Mouse (Mus musculus) testis, adult 10 weeks (tissue): ENCODE data around the gene Psmc3. TPM values are rescaled to one million over a fixed set of nuclear protein-coding genes. Genes with fewer than 3 reads are reported as not detected.

Experiments
- polyA plus RNA-seq: library from polyadenylated mRNA; stranded (reverse); fragments of 350-450 nt; fragmentation: Illumina TruSeq; extraction: RNeasy Lipid Tissue Mini Kit (QIAGEN cat#74804); gene quantifications from one replicate; pipeline ENCODE4 v1.2.3, GENCODE M21; 2014; ENCODE audit warnings: low read depth, low replicate concordance

Psmc3 gene
- 727 TPM for polyA plus RNA-seq

DNA sequence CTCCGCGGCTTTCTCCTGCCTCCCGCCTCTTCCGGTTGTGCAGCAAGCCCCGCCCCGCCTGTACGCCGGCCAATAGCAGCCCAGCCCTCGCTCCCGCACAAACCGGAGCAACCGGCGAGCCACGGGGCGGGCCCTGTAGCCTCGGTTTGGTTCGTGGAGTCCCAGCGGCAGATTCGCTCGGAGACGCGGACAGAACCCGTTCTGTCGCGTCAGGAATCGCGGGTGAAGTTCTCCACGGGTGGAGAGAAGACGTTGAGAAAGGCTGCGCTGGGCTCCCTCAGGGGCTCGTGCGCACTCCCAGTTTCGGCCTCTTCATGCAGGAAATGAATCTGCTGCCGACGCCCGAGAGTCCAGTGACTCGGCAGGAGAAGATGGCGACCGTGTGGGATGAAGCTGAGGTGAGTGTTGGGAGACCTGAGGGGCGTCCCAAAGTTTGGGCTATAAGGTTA is at the start of gene Psmc3:
Gene Psmc3 (plus strand): TSS at position 76 of the 449 bp plus-strand sequence.

DNA sequence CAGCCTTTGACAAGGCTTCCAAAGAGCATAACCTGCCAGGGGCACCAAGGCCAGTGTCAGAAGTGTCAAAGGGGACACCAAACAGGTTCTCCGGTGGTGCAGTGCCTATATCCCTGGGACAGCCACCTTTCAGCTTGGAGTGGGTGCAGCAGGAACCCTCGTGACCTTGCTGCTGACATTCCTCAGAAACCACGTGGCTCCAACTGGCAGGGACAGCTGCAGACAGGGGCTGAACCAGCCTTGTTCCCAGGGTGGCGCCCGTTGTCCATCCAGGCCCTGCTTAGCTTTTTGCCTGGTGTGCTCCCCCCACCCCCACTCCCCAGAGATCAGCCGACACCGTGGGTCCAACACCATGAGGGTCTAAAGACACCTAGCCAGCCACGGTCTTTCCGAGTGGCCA is 18.4 kb upstream of the Psmc3 start, which contains the start of gene Rapsn:
Gene Rapsn (plus strand): TSS at position 236 of the 400 bp plus-strand sequence.

DNA sequence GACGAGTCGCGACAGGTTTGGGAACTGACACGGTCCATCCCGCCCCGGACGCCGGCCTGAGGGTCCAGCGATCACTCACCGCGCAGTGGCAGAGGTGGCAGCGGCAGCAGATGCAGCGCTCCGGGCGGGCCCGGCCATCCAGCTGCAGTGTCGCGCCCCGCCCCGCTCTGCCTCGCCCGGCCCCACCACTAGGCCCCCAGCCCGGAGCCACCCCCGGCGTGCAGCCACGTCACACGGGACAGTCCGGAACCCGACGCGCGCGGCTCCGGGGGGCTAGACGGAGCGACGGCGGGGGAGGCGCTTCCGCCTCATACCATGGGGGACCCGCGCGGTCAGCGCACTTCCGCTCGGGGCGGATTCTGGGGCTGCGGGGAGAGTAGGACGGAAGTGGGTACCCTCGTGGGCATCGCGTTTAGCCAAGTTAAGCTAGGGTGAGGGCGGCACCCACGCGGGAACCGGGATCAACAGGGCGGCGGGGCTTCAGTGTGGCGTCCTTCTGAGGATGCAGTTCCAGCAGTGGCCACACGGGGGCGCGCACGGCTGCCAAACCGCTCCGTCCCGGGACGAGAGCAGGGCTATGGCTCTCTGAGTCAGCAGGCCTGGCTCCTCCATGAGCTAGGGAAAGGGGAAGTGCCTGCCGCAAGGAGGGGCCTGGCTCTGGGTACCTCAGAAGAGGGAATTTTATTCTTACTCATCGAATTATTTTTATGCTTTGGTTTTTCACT is 16.4 kb downstream of the Psmc3 start, which contains the start of gene Slc39a13:
Gene Slc39a13 (minus strand): TSS at position 342 of the 725 bp plus-strand sequence.

DNA sequence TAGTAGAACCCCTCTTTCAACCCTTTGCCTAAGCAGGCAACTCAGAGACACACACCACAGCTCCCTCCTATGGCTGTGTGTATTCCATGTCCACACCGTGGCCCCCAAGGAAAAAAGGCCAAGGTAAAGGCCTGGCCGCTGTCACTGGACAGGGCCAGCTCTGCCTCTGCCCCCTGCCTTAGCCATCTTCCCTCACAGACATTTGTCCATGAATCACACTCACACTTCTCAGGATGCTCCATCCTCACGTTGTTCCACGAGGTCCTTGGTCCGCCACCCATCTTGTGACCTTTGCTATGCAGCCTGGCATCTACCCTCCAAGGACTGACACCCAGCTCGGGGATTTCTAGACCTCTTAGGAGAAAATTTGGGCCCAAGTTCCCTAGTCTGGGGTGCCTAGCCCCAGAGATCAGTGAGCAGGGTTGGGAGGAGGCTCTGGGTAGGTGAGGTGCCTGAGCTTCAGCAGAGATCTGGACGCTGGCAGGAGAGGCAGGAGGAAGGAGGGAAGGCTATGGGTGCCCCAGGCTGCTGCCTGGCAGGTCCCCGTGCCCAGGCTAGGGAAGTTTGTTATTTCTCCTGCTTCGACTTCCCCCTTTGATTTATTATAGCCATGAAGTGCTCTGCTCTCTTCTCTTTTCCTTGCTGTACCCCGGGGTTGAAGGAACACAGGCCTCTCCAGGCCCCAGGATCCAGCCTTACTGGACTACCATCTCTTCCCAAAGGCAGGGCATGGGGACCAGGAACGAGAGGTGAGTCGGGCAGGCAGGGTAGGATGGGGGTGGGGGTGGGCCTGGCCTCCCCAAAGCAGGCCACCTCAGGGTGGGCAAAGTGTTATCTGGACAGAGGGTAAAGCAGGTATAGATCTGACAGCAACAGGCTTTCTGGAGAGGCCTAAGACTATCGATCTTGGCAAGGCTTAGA is 28.2 kb downstream of the Psmc3 start, which contains the start of gene Spi1:
Gene Spi1 (plus strand): TSS at position 616 of the 921 bp plus-strand sequence.

Other genes starting within 250 kb of the Psmc3 start
- gene Mtch2, start 206.9 kb upstream of the Psmc3 start, polyA plus RNA-seq, result 1,405 TPM
- gene C1qtnf4, start 168.1 kb upstream of the Psmc3 start, polyA plus RNA-seq, result not detected
- 24.8 TPM for gene Kbtbd4, start 149.3 kb upstream of the Psmc3 start, polyA plus RNA-seq
- 133 TPM for gene Ndufs3, start 149.2 kb upstream of the Psmc3 start, polyA plus RNA-seq
- 40.5 TPM for gene Celf1, start 113.6 kb upstream of the Psmc3 start, polyA plus RNA-seq
- not detected for gene Rapsn, start 18.4 kb upstream of the Psmc3 start, polyA plus RNA-seq
- gene Slc39a13, start 16.4 kb downstream of the Psmc3 start, polyA plus RNA-seq, result 6.5 TPM
- 1.7 TPM for gene Spi1, start 28.4 kb downstream of the Psmc3 start, polyA plus RNA-seq
- gene Mybpc3, start 64.1 kb downstream of the Psmc3 start, polyA plus RNA-seq, result not detected
- gene Madd, start 129.8 kb downstream of the Psmc3 start, polyA plus RNA-seq, result 3.1 TPM
- gene Nr1h3, start 148.8 kb downstream of the Psmc3 start, polyA plus RNA-seq, result 0.59 TPM
- gene Acp2, start 148.9 kb downstream of the Psmc3 start, polyA plus RNA-seq, result 11.8 TPM
- gene Ddb2, start 183.0 kb downstream of the Psmc3 start, polyA plus RNA-seq, result 16.6 TPM
- 0.59 TPM for gene Pacsin3, start 201.9 kb downstream of the Psmc3 start, polyA plus RNA-seq
- gene Arfgap2, start 211.0 kb downstream of the Psmc3 start, polyA plus RNA-seq, result 23.0 TPM